Mouse (Mus musculus): ENCODE results near the gene Plppr1. TPM values are rescaled to one million over a fixed set of nuclear protein-coding genes. Genes with fewer than 3 reads are reported as not detected.

The Plppr1 gene
- total and polyA plus RNA-seq, 3 experiments: not detected

GRCm38 (mm10) chr4:49167030-49167429 lies 108.0 kb downstream of the Plppr1 start:
- Histone ChIP-seq H3K9me3 (replicated peaks; ENCODE audit: insufficient read depth, low read length) (no peaks in the 10 kb centered on the region), H3K27ac (ENCODE audit: control insufficient read depth, low read depth, low read length) (no peak overlapping the region), H3K9ac (ENCODE audit: control insufficient read depth, low read depth, low read length, poor library complexity, severe bottlenecking) (no peak overlapping the region), H3K79me2 (ENCODE audit: control insufficient read depth, insufficient read depth, low read length, poor library complexity) (no peaks in the 10 kb centered on the region), H3K4me3 (ENCODE audit: control insufficient read depth in 1 of 2, insufficient read depth in 1 of 2, low read depth in 2 of 2, low read length in 2 of 2) (no peak overlapping the region), H3K36me3 (ENCODE audit: control insufficient read depth in 1 of 2, insufficient read depth in 2 of 2, low read length in 2 of 2) (no peaks in the 10 kb centered on the region), H3K27me3 (ENCODE audit: control insufficient read depth in 1 of 2, insufficient read depth in 2 of 2, low read length in 2 of 2) (no peaks in the 10 kb centered on the region), H3K4me1 (ENCODE audit: control insufficient read depth in 1 of 2, insufficient read depth in 2 of 2, low read length in 2 of 2) (no peaks in the 10 kb centered on the region)
- no peak for DNase-seq (ENCODE audit: low read depth, low spot score)
- TF ChIP-seq MYB (IDR thresholded peaks at IDR 0.05; ENCODE audit: low read depth, low read length): no peak
- TF ChIP-seq MAFK (IDR thresholded peaks at IDR 0.05; ENCODE audit: borderline replicate concordance, low read depth, low read length): no peak
- no peak for TF ChIP-seq NELFE (IDR thresholded peaks at IDR 0.05; ENCODE audit: low read depth, low read length)
- TF ChIP-seq CHD2 (IDR thresholded peaks at IDR 0.05; ENCODE audit: low read length): no peak
- TF ChIP-seq CTCF (IDR thresholded peaks at IDR 0.05 in 2 of 3, conservative IDR thresholded peaks at IDR 0.05 in 1 of 3; ENCODE audit: control insufficient read depth in 1 of 3, insufficient read depth in 1 of 3, low read depth in 2 of 3, low read length in 3 of 3, poor library complexity in 1 of 3, severe bottlenecking in 1 of 3): no peak
- no peak for TF ChIP-seq POLR2A (IDR thresholded peaks at IDR 0.05; ENCODE audit: control insufficient read depth in 1 of 2, insufficient read depth in 1 of 2, low read depth in 1 of 2, low read length in 2 of 2, poor library complexity in 1 of 2)
- no peak for TF ChIP-seq ELF1 (IDR thresholded peaks at IDR 0.05; ENCODE audit: low read depth, low read length)
- TF ChIP-seq TBP (IDR thresholded peaks at IDR 0.05; ENCODE audit: low read depth, low read length): no peak
- TF ChIP-seq SMC3 (IDR thresholded peaks at IDR 0.05; ENCODE audit: low read depth, low read length): no peak
- no peak for TF ChIP-seq POLR2AphosphoS2 (IDR thresholded peaks at IDR 0.05; ENCODE audit: low read length)
- no peak for TF ChIP-seq TAL1 (IDR thresholded peaks at IDR 0.05; ENCODE audit: low read length)
- TF ChIP-seq ZMIZ1 (IDR thresholded peaks at IDR 0.05; ENCODE audit: low read depth, low read length): no peak
- no peak for TF ChIP-seq MYC (IDR thresholded peaks at IDR 0.05; ENCODE audit: low read depth, low read length)
- no peak for TF ChIP-seq EP300 (IDR thresholded peaks at IDR 0.05; ENCODE audit: low read depth in 1 of 2, low read length in 2 of 2)
- TF ChIP-seq RCOR1 (IDR thresholded peaks at IDR 0.05; ENCODE audit: low read depth, low read length): no peak
- no peak for TF ChIP-seq SIN3A (IDR thresholded peaks at IDR 0.05; ENCODE audit: low read length)
- TF ChIP-seq NRF1 (IDR thresholded peaks at IDR 0.05; ENCODE audit: insufficient read depth, low read depth, low read length, poor library complexity, severe bottlenecking): no peak
- TF ChIP-seq MXI1 (IDR thresholded peaks at IDR 0.05; ENCODE audit: low read depth, low read length): no peak

GRCm38 (mm10) chr4:49169498-49169897 lies 110.4 kb downstream of the Plppr1 start:
- Histone ChIP-seq H3K9me3 (replicated peaks; ENCODE audit: insufficient read depth, low read length) (no peaks in the 10 kb centered on the region), H3K4me3 (ENCODE audit: control insufficient read depth in 1 of 2, insufficient read depth in 1 of 2, low read depth in 2 of 2, low read length in 2 of 2) (no peak overlapping the region), H3K27ac (ENCODE audit: control insufficient read depth, low read depth, low read length) (no peak overlapping the region), H3K27me3 (ENCODE audit: control insufficient read depth in 1 of 2, insufficient read depth in 2 of 2, low read length in 2 of 2) (no peaks in the 10 kb centered on the region), H3K79me2 (ENCODE audit: control insufficient read depth, insufficient read depth, low read length, poor library complexity) (no peaks in the 10 kb centered on the region), H3K36me3 (ENCODE audit: control insufficient read depth in 1 of 2, insufficient read depth in 2 of 2, low read length in 2 of 2) (no peaks in the 10 kb centered on the region), H3K9ac (ENCODE audit: control insufficient read depth, low read depth, low read length, poor library complexity, severe bottlenecking) (no peak overlapping the region), H3K4me1 (ENCODE audit: control insufficient read depth in 1 of 2, insufficient read depth in 2 of 2, low read length in 2 of 2) (no peaks in the 10 kb centered on the region)
- no peak for DNase-seq (ENCODE audit: low read depth, low spot score)
- TF ChIP-seq TAL1 (IDR thresholded peaks at IDR 0.05; ENCODE audit: low read length): no peak

Data from MEL (cell line).